Mouse (Mus musculus): ENCODE data around the gene Ndufa8. TPM values are rescaled to one million over a fixed set of nuclear protein-coding genes. Genes with fewer than 3 reads are reported as not detected.

The Ndufa8 gene
- total and polyA plus RNA-seq, 3 experiments = 186 to 357 TPM; not detected in 1

DNA sequence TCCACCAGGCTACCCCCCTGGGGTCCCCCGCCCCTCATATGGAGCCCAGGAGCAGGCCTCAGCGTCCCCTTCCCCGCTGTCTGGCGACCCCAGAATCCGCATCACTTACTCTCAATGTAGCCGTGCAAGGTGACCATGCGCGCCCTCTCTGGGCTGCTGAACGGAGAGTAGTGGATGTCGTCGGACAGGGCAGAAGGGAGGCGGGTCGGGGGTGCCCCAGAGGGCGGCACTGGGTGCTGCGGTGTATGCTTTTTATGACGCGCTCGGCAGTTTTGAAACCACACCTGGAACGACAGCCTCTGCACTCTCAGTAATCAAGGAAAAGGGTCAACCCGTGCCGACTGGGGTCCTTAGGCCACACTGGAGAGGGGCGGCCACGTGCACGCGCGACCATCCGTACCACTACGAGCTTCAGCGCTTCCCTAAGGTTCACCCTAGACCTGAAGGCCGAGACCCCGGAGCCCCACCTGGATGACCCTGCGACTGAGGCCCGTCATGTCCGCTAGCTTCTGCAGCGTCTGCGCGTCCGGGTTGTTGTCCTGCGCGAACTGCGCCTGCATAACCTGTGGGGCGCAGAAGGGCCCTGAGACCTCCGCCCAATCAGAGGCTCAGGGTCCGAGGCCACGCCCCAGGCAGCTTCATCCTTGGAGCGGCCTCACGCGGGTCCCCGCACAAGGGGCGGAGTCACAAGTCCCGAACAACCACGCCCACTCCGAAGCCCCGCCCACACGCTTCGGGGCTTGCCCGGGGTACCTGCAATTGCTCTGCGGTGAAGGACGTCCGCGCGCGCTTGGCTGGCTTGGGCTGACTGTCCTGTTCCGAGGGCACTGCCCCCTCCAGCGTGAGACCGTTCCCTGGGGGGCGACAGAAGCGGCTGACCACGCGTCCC, 41.9 kb upstream of the Ndufa8 start (continued):
- no peak for TF ChIP-seq MAFK (IDR thresholded peaks at IDR 0.05; ENCODE audit: borderline replicate concordance, low read depth, low read length)
- no peak for TF ChIP-seq USF1 (IDR thresholded peaks at IDR 0.05; ENCODE audit: low read depth, low read length)
- TF ChIP-seq TAL1 (IDR thresholded peaks at IDR 0.05; ENCODE audit: low read length) = no peak
- TF ChIP-seq CHD1 (IDR thresholded peaks at IDR 0.05; ENCODE audit: low read depth, low read length) = no peak

DNA sequence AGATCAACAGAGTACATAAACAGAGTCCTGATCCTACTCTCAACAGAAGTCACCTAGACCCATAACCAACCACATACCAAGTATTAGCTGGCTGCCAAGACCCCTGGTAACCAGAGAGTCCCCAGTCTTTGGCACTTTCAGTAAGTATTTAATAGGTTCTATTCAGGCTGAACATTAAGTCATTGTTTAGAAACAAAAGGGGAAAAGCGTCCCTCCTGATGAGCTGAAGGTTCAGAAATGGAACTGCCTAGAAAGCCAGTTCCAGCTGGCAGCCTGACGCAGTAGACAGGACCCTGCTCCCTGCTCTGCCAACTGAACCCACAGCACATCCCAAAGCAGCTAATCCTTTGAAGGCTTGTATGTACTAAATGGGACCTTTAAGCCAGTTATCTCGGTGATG, 40.0 kb upstream of the Ndufa8 start:
- no peak overlapping the region for H3K9ac ChIP-seq (ENCODE audit: control insufficient read depth, low read depth, low read length, poor library complexity, severe bottlenecking)
- H3K79me2 ChIP-seq (ENCODE audit: control insufficient read depth, insufficient read depth, low read length, poor library complexity) = no peaks in the 10 kb centered on the region
- H3K27ac ChIP-seq (ENCODE audit: control insufficient read depth, low read depth, low read length) = no peak overlapping the region
- no peaks in the 10 kb centered on the region for H3K9me3 ChIP-seq (replicated peaks; ENCODE audit: insufficient read depth, low read length)
- no peak for TF ChIP-seq ELF1 (IDR thresholded peaks at IDR 0.05; ENCODE audit: low read depth, low read length)
- no peak for TF ChIP-seq GABPA (IDR thresholded peaks at IDR 0.05; ENCODE audit: low read depth, low read length)
- TF ChIP-seq POLR2A (IDR thresholded peaks at IDR 0.05; ENCODE audit: control insufficient read depth in 1 of 2, insufficient read depth in 1 of 2, low read depth in 1 of 2, low read length in 2 of 2, poor library complexity in 1 of 2) = no peak
- no peak for TF ChIP-seq KAT2A (conservative IDR thresholded peaks at IDR 0.05; ENCODE audit: low read depth, low read length)
- no peak for TF ChIP-seq GATA1 (IDR thresholded peaks at IDR 0.05; ENCODE audit: low read depth, low read length)
- TF ChIP-seq USF1 (IDR thresholded peaks at IDR 0.05; ENCODE audit: low read depth, low read length) = no peak
- TF ChIP-seq E2F4 (IDR thresholded peaks at IDR 0.05; ENCODE audit: borderline replicate concordance, low read depth, low read length) = no peak
- H3K36me3 ChIP-seq (ENCODE audit: control insufficient read depth in 1 of 2, insufficient read depth in 2 of 2, low read length in 2 of 2) = peaks cover 0 to 12% of the 10 kb centered on the region in 2 experiments; a peak in 2 of 4 replicates
- H3K4me1 ChIP-seq (ENCODE audit: control insufficient read depth in 1 of 2, insufficient read depth in 2 of 2, low read length in 2 of 2) = peaks cover 12 to 25% of the 10 kb centered on the region in 2 experiments
- H3K27me3 ChIP-seq (ENCODE audit: control insufficient read depth in 1 of 2, insufficient read depth in 2 of 2, low read length in 2 of 2) = no peaks in the 10 kb centered on the region
- DNase-seq (ENCODE audit: low read depth, low spot score) = no peak
- H3K4me3 ChIP-seq (ENCODE audit: control insufficient read depth in 1 of 2, insufficient read depth in 1 of 2, low read depth in 2 of 2, low read length in 2 of 2) = no peak overlapping the region

DNA sequence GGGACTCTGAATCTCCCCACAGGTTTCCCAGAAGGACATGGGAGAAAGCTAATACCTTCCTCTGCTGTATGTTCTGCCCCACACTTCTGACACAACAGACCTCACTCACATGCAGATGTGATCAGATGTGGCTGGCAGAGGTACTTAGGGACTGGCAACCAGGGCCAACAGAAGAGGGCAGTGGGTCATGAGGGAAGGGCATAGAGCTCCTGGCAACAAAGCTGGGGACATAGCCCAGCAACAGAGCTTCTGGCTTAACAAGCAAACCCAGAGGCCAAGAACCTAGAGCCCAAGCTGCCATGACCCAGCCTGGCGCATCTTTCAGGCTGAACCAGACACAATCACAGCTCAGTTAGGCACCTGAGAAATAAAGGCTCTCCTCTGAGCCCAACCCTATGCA, 35.8 kb upstream of the Ndufa8 start:
- H3K9ac ChIP-seq (ENCODE audit: control insufficient read depth, low read depth, low read length, poor library complexity, severe bottlenecking) = no peak overlapping the region
- H3K27me3 ChIP-seq (ENCODE audit: control insufficient read depth in 1 of 2, insufficient read depth in 2 of 2, low read length in 2 of 2) = no peaks in the 10 kb centered on the region
- no peaks in the 10 kb centered on the region for H3K79me2 ChIP-seq (ENCODE audit: control insufficient read depth, insufficient read depth, low read length, poor library complexity)
- H3K4me1 ChIP-seq (ENCODE audit: control insufficient read depth in 1 of 2, insufficient read depth in 2 of 2, low read length in 2 of 2) = peaks cover 0 to 2% of the 10 kb centered on the region in 2 experiments; a peak in 1 of 4 replicates
- H3K36me3 ChIP-seq (ENCODE audit: control insufficient read depth in 1 of 2, insufficient read depth in 2 of 2, low read length in 2 of 2) = no peaks in the 10 kb centered on the region
- no peaks in the 10 kb centered on the region for H3K9me3 ChIP-seq (replicated peaks; ENCODE audit: insufficient read depth, low read length)
- DNase-seq (ENCODE audit: low read depth, low spot score) = no peak
- no peak overlapping the region for H3K27ac ChIP-seq (ENCODE audit: control insufficient read depth, low read depth, low read length)
- H3K4me3 ChIP-seq (ENCODE audit: control insufficient read depth in 1 of 2, insufficient read depth in 1 of 2, low read depth in 2 of 2, low read length in 2 of 2) = no peak overlapping the region
- no peak for TF ChIP-seq TCF12 (IDR thresholded peaks at IDR 0.05; ENCODE audit: low read depth, low read length)
